10 mouse cellular contexts compared by ENCODE assay signal in the genomic region with DNA sequence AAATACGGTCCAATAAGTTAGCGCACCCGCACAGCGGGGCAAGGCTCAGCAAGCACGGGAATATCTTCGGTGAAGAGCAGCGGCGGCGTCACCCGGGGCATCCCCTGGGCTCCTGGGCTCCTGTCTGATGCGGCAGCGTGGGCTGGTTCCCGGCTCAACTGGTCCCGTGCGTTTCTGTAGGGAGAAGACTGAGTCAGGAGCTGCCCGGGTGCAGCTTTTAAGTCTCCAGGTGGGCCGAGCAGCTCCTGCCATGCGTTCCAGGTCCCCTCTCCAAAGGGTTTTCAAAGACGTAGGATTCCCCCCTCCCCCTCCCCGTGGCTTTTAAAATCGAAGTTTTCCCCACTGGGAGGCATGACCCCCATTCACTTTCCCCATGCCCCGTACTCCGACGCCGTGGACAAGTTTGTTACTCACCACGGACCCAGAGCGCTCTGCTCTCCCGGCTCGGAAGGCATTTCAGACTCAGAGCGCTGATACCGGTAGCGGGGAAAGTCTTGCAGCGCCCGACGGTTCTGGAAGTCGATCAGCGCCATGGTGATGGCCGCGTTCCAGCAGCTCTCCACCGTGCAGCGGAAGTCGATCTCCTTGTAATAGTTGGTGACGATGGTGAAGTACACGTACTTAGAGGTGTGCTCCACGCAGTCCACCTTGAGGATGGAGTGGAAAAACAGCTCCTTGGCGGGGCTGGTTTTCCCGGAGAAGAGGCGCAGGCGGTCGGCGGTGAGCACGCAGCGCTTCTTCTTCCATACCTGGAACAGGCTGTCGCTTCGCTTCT. TPM values are rescaled to one million over a fixed set of nuclear protein-coding genes. Genes with fewer than 3 reads are reported as not detected.
DNase-seq lines count a peak whose midpoint lies in the region; ATAC-seq lines count a peak whose summit lies in the region.
"Had no signal": no experiment of that assay in that cellular context is flagged by ENCODE, and none has a peak within 500 bp of the region (broad histone marks: within the 10 kb centered on the region; RNA-seq: fewer than 3 reads in every experiment).

No protein-coding gene starts in this region.

- peak overlapping the region; percentile 74 for H3K4me2 ChIP-seq in embryonic facial prominence, embryonic 15.5 days (replicated peaks)
- H3K4me2 ChIP-seq in hindbrain, embryonic 11.5 days (replicated peaks; ENCODE audit: low read depth, low read length): peak overlapping the region; percentile 51
- H3K4me2 ChIP-seq in limb, embryonic 11.5 days (ENCODE audit: low read depth, severe bottlenecking): peak overlapping the region; percentile 56
- peak overlapping the region; percentile 57 for H3K4me2 ChIP-seq in midbrain, embryonic 11.5 days

- DNase-seq in gastrocnemius, adult 18-20 months (ENCODE audit: low spot score): peak; percentile 19
- DNase-seq in gastrocnemius, postnatal 25 days: no peak
- peak; percentile 53 for DNase-seq in MEL-GATA-1-ER (ENCODE audit: extremely low read depth, low read depth)
- peak; percentile 65 for DNase-seq in hindbrain, embryonic 11.5 days (ENCODE audit: low spot score)
- peak; percentile 69 for DNase-seq in limb, embryonic 11.5 days (ENCODE audit: low spot score)
- DNase-seq in midbrain, embryonic 11.5 days (ENCODE audit: low spot score, missing footprints): peak; percentile 96
- peak; percentile 44 for DNase-seq in urinary bladder, postnatal 14 days (ENCODE audit: low spot score)

- no peaks in the 10 kb centered on the region for H3K9me3 ChIP-seq in embryonic facial prominence, embryonic 15.5 days (replicated peaks)
- no peaks in the 10 kb centered on the region for H3K9me3 ChIP-seq in hindbrain, embryonic 11.5 days (ENCODE audit: control insufficient read depth, low read length)
- H3K9me3 ChIP-seq in limb, embryonic 11.5 days (ENCODE audit: control insufficient read depth, low read length): no peaks in the 10 kb centered on the region
- H3K9me3 ChIP-seq in midbrain, embryonic 11.5 days (ENCODE audit: control insufficient read depth, low read length): no peaks in the 10 kb centered on the region

- H3K9ac ChIP-seq in embryonic facial prominence, embryonic 15.5 days: 0 out of 2 replicates have a peak overlapping the region, but pooled peaks have one; percentile 18
- H3K9ac ChIP-seq in hindbrain, embryonic 11.5 days (ENCODE audit: low read depth, low read length): peak overlapping the region; percentile 27; the same call in 1 of the 2 replicates
- no peak overlapping the region for H3K9ac ChIP-seq in limb, embryonic 11.5 days (ENCODE audit: low read length)
- 0 out of 2 replicates have a peak overlapping the region, but pooled peaks have one; percentile 9 for H3K9ac ChIP-seq in midbrain, embryonic 11.5 days (ENCODE audit: low read length)

- no peak overlapping the region for H3K27ac ChIP-seq in embryonic facial prominence, embryonic 15.5 days (replicated peaks)
- no peak overlapping the region for H3K27ac ChIP-seq in hindbrain, embryonic 11.5 days (ENCODE audit: low read depth, low read length)
- no peak overlapping the region for H3K27ac ChIP-seq in limb, embryonic 11.5 days (replicated peaks; ENCODE audit: low read depth, low read length)
- H3K27ac ChIP-seq in midbrain, embryonic 11.5 days (ENCODE audit: low read depth, low read length): no peak overlapping the region

- WGBS in embryonic facial prominence, embryonic 15.5 days: 3% methylated on average over 55 of the region's 55 CpGs
- 5% methylated on average over 55 of the region's 55 CpGs for WGBS in hindbrain, embryonic 11.5 days
- 4% methylated on average over 55 of the region's 55 CpGs for WGBS in limb, embryonic 11.5 days
- 7% methylated on average over 55 of the region's 55 CpGs for WGBS in midbrain, embryonic 11.5 days

- H3K4me1 ChIP-seq in embryonic facial prominence, embryonic 15.5 days: peaks cover 16% of the 10 kb centered on the region
- no peaks in the 10 kb centered on the region for H3K4me1 ChIP-seq in hindbrain, embryonic 11.5 days (replicated peaks; ENCODE audit: control insufficient read depth, insufficient read depth, low read length)
- peaks cover 6% of the 10 kb centered on the region for H3K4me1 ChIP-seq in limb, embryonic 11.5 days (ENCODE audit: control insufficient read depth, insufficient read depth, low read length)
- peaks cover 5% of the 10 kb centered on the region; the same call in 1 of the 2 replicates for H3K4me1 ChIP-seq in midbrain, embryonic 11.5 days (ENCODE audit: control insufficient read depth, insufficient read depth, low read length)

- H3K27me3 ChIP-seq in embryonic facial prominence, embryonic 15.5 days: peaks cover 45% of the 10 kb centered on the region
- H3K27me3 ChIP-seq in hindbrain, embryonic 11.5 days (ENCODE audit: control insufficient read depth, insufficient read depth, low read length): peaks cover 44% of the 10 kb centered on the region
- peaks cover 32% of the 10 kb centered on the region for H3K27me3 ChIP-seq in limb, embryonic 11.5 days (ENCODE audit: control insufficient read depth, insufficient read depth, low read length)
- H3K27me3 ChIP-seq in midbrain, embryonic 11.5 days (ENCODE audit: control insufficient read depth, insufficient read depth, low read length): peaks cover 42% of the 10 kb centered on the region

- no peak for ATAC-seq in embryonic facial prominence, embryonic 15.5 days (ENCODE audit: insufficient number of reproducible peaks, low FRiP score, low TSS enrichment, low read depth)
- ATAC-seq in hindbrain, embryonic 11.5 days (ENCODE audit: low FRiP score): no peak
- no peak for ATAC-seq in limb, embryonic 11.5 days (ENCODE audit: insufficient number of reproducible peaks, low FRiP score, low TSS enrichment, low read depth)
- ATAC-seq in midbrain, embryonic 11.5 days (ENCODE audit: low FRiP score): no peak

- peak overlapping the region; percentile 48 for H3K4me3 ChIP-seq in embryonic facial prominence, embryonic 15.5 days (replicated peaks)
- H3K4me3 ChIP-seq in hindbrain, embryonic 11.5 days (ENCODE audit: low read depth, low read length): peak overlapping the region; percentile 34
- peak overlapping the region; percentile 37 for H3K4me3 ChIP-seq in limb, embryonic 11.5 days (ENCODE audit: low read depth, low read length)
- peak overlapping the region; percentile 34 for H3K4me3 ChIP-seq in midbrain, embryonic 11.5 days (ENCODE audit: low read depth, low read length)

- no peaks in the 10 kb centered on the region for H3K36me3 ChIP-seq in embryonic facial prominence, embryonic 15.5 days
- no peaks in the 10 kb centered on the region for H3K36me3 ChIP-seq in hindbrain, embryonic 11.5 days (ENCODE audit: control insufficient read depth, insufficient read depth, low read length)
- no peaks in the 10 kb centered on the region for H3K36me3 ChIP-seq in limb, embryonic 11.5 days (ENCODE audit: control insufficient read depth, insufficient read depth, low read length)
- no peaks in the 10 kb centered on the region for H3K36me3 ChIP-seq in midbrain, embryonic 11.5 days (ENCODE audit: control insufficient read depth, insufficient read depth, low read length)
- H3K36me3 ChIP-seq: G1E had no signal

RNA-seq across cellular contexts. Expression of gene Phlda2, which starts 1.1 kb away (rescaled TPM):
- not detected for total RNA-seq in gastrocnemius, adult 18-20 months (2021)
- total RNA-seq in gastrocnemius, postnatal 25 days (2021): not detected
- 6.3 and 8.8 TPM in 2 replicates for polyA plus RNA-seq in embryonic facial prominence, embryonic 15.5 days (2015; fragmentation: Nextera tagmentation; extraction: Ambion mirVana)
- 1.3 and 2.1 TPM in 2 replicates for polyA plus RNA-seq in hindbrain, embryonic 11.5 days (2014; fragmentation: Nextera tagmentation; extraction: Ambion mirVana)
- polyA plus RNA-seq in limb, embryonic 11.5 days (2014; fragmentation: Nextera tagmentation; extraction: Ambion mirVana): 7.5 and 9.6 TPM in 2 replicates
- polyA plus RNA-seq in midbrain, embryonic 11.5 days (2014; fragmentation: Nextera tagmentation; extraction: Ambion mirVana): 0.37 and 0.54 TPM in 2 replicates
- total RNA-seq: layer of hippocampus, adult 18-20 months had no signal

RNA-seq across cellular contexts. Expression of gene Slc22a18, which starts 28.3 kb away (rescaled TPM):
- total RNA-seq in gastrocnemius, adult 18-20 months (2021): under 1 TPM; 0.17 to 0.32 TPM
- under 1 TPM in 1 of 2 experiments, not detected in 1; 0.29 TPM for total RNA-seq in gastrocnemius, postnatal 25 days (2021)
- polyA plus RNA-seq in embryonic facial prominence, embryonic 15.5 days (2015; fragmentation: Nextera tagmentation; extraction: Ambion mirVana): 3.6 and 4.0 TPM in 2 replicates
- 0.14 and 0.71 TPM in 2 replicates for polyA plus RNA-seq in hindbrain, embryonic 11.5 days (2014; fragmentation: Nextera tagmentation; extraction: Ambion mirVana)
- polyA plus RNA-seq in limb, embryonic 11.5 days (2014; fragmentation: Nextera tagmentation; extraction: Ambion mirVana): 0.96 and 0.97 TPM in 2 replicates
- polyA plus RNA-seq in midbrain, embryonic 11.5 days (2014; fragmentation: Nextera tagmentation; extraction: Ambion mirVana): 0.16 and 0.30 TPM in 2 replicates

RNA-seq across cellular contexts. Expression of gene Cdkn1c, which starts 41.0 kb away (rescaled TPM):
- total RNA-seq in gastrocnemius, adult 18-20 months (2021): 10 to 100 TPM; 18.6 to 21.6 TPM
- total RNA-seq in gastrocnemius, postnatal 25 days (2021): 100 to 1,000 TPM in 1 of 2 experiments, 10 to 100 TPM in 1; 95.8 to 152 TPM
- 1,694 and 1,933 TPM in 2 replicates for polyA plus RNA-seq in embryonic facial prominence, embryonic 15.5 days (2015; fragmentation: Nextera tagmentation; extraction: Ambion mirVana)
- 942 and 1,091 TPM in 2 replicates for polyA plus RNA-seq in hindbrain, embryonic 11.5 days (2014; fragmentation: Nextera tagmentation; extraction: Ambion mirVana)
- polyA plus RNA-seq in limb, embryonic 11.5 days (2014; fragmentation: Nextera tagmentation; extraction: Ambion mirVana): 1,044 and 1,081 TPM in 2 replicates
- 789 and 799 TPM in 2 replicates for polyA plus RNA-seq in midbrain, embryonic 11.5 days (2014; fragmentation: Nextera tagmentation; extraction: Ambion mirVana)
- total RNA-seq: G1E had no signal

RNA-seq across cellular contexts. Expression of gene Nap1l4, which starts 47.1 kb away (rescaled TPM):
- 100 to 1,000 TPM; 191 to 200 TPM for total RNA-seq in gastrocnemius, adult 18-20 months (2021)
- 100 to 1,000 TPM; 167 to 174 TPM for total RNA-seq in gastrocnemius, postnatal 25 days (2021)
- polyA plus RNA-seq in embryonic facial prominence, embryonic 15.5 days (2015; fragmentation: Nextera tagmentation; extraction: Ambion mirVana): 216 and 218 TPM in 2 replicates
- polyA plus RNA-seq in hindbrain, embryonic 11.5 days (2014; fragmentation: Nextera tagmentation; extraction: Ambion mirVana): 175 and 187 TPM in 2 replicates
- polyA plus RNA-seq in limb, embryonic 11.5 days (2014; fragmentation: Nextera tagmentation; extraction: Ambion mirVana): 194 and 196 TPM in 2 replicates
- 190 and 194 TPM in 2 replicates for polyA plus RNA-seq in midbrain, embryonic 11.5 days (2014; fragmentation: Nextera tagmentation; extraction: Ambion mirVana)
